9 mouse cellular contexts compared by ENCODE assay signal in the genomic region with DNA sequence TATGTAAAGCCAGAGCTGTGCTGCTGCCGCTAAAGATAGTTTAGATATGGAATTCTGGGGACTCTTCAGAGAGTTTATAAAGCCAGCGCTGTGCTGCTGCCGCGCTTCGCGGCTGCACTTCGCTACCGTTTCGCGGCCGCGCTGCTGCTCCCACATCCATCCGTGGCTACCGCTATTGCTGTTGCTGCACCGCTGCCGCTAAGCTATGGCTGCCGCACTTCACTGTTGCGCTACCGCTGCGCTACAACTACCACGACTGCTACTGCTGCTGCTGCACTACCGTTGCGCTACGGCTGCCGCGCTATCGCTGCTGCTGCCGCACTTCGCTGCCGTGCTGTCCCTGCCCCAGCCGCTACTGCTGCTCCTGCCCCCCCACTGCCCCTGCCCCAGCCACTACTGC. TPM values are rescaled to one million over a fixed set of nuclear protein-coding genes. Genes with fewer than 3 reads are reported as not detected.
DNase-seq lines count a peak whose midpoint lies in the region; ATAC-seq and TF ChIP-seq lines count a peak whose summit lies in the region.
"Had no signal": no experiment of that assay in that cellular context is flagged by ENCODE, and none has a peak within 500 bp of the region (broad histone marks: within the 10 kb centered on the region; RNA-seq: fewer than 3 reads in every experiment).

No protein-coding gene starts in this region.

- H3K27me3 ChIP-seq in lung, postnatal 0 days (replicated peaks; ENCODE audit: insufficient read depth, low read length) = peaks cover 17% of the 10 kb centered on the region; the same call in 1 of the 2 replicates
- H3K27me3 ChIP-seq in hindbrain, postnatal 0 days (ENCODE audit: insufficient read depth, low read length) = peaks cover 15% of the 10 kb centered on the region; the same call in 1 of the 2 replicates

- H3K9me3 ChIP-seq in lung, postnatal 0 days (ENCODE audit: low read length) = no peaks in the 10 kb centered on the region
- no peaks in the 10 kb centered on the region for H3K9me3 ChIP-seq in hindbrain, postnatal 0 days (ENCODE audit: low read length)

- TF ChIP-seq EP300 in lung, postnatal 0 days (IDR thresholded peaks at IDR 0.05) = no peak

- H3K9ac ChIP-seq in lung, postnatal 0 days (replicated peaks; ENCODE audit: low read depth) = no peak overlapping the region
- no peak overlapping the region for H3K9ac ChIP-seq in hindbrain, postnatal 0 days (replicated peaks; ENCODE audit: low read length)

- DNase-seq in CD4-positive, CD25-positive, alpha-beta regulatory T cell, adult 2 months (ENCODE audit: low read depth, low spot score) = peak; percentile 5
- peak; percentile 12 for DNase-seq in lung, postnatal 0 days (ENCODE audit: low spot score)
- DNase-seq in lung, postnatal 14 days = no peak
- DNase-seq in hindbrain, postnatal 0 days (ENCODE audit: low spot score) = peak; percentile 58
- peak; percentile 59 for DNase-seq in retina, embryonic 14.5 days (ENCODE audit: low spot score)
- DNase-seq in T-cell, adult 2 months (ENCODE audit: low spot score) = no peak
- no peak for DNase-seq in layer of hippocampus, adult 8-10 months (ENCODE audit: low spot score in 2 of 2)

- no peak for TF ChIP-seq CTCF in lung, postnatal 0 days (IDR thresholded peaks at IDR 0.05)
- TF ChIP-seq CTCF in hindbrain, postnatal 0 days (IDR thresholded peaks at IDR 0.05; ENCODE audit: low read depth) = no peak

- no peaks in the 10 kb centered on the region for H3K36me3 ChIP-seq in lung, postnatal 0 days (ENCODE audit: insufficient read depth, low read length)
- H3K36me3 ChIP-seq in hindbrain, postnatal 0 days (ENCODE audit: insufficient read depth, low read length) = no peaks in the 10 kb centered on the region

- no peak for ATAC-seq in CD4-positive, CD25-positive, alpha-beta regulatory T cell, adult 4 months
- no peak for ATAC-seq in lung, postnatal 0 days
- ATAC-seq in hindbrain, postnatal 0 days = peak; percentile 55; the same call in 1 of the 2 replicates

- H3K4me1 ChIP-seq in lung, postnatal 0 days (ENCODE audit: insufficient read depth, low read depth, low read length) = no peaks in the 10 kb centered on the region
- no peaks in the 10 kb centered on the region for H3K4me1 ChIP-seq in hindbrain, postnatal 0 days (ENCODE audit: insufficient read depth, low read length)

- 58% methylated on average over 31 of the region's 31 CpGs for WGBS in lung, postnatal 0 days
- 61% methylated on average over 31 of the region's 31 CpGs for WGBS in hindbrain, postnatal 0 days

- H3K4me3 ChIP-seq in lung, postnatal 0 days (ENCODE audit: low read depth, low read length) = no peak overlapping the region
- peak overlapping the region; percentile 0; the same call in 1 of the 2 replicates for H3K4me3 ChIP-seq in hindbrain, postnatal 0 days (ENCODE audit: low read length)
- H3K4me3 ChIP-seq: erythroblast, embryonic 14.5 days had no signal

- H3K4me2 ChIP-seq in lung, postnatal 0 days (replicated peaks; ENCODE audit: low read depth, low read length) = no peak overlapping the region
- no peak overlapping the region for H3K4me2 ChIP-seq in hindbrain, postnatal 0 days (ENCODE audit: low read depth, low read length)

- no peak overlapping the region for H3K27ac ChIP-seq in lung, postnatal 0 days (ENCODE audit: low read length)
- H3K27ac ChIP-seq in hindbrain, postnatal 0 days = no peak overlapping the region

RNA-seq across cellular contexts. Expression of a gene that starts 30.1 kb away (rescaled TPM):
- polyA plus RNA-seq in CD4-positive, CD25-positive, alpha-beta regulatory T cell, adult 4 months (2017; shearing (Covaris generic)) = under 1 TPM; 0.28 to 0.95 TPM
- polyA plus RNA-seq in lung, postnatal 0 days (2015; fragmentation: Nextera tagmentation; extraction: Ambion mirVana) = 0.88 and 1.1 TPM in 2 replicates
- 44.4 and 53.4 TPM in 2 replicates for total RNA-seq in hindbrain, postnatal 0 days (2014; rRNA removed)
- 28.3 and 29.6 TPM in 2 replicates for polyA plus RNA-seq in hindbrain, postnatal 0 days (2015; fragmentation: Nextera tagmentation; extraction: Ambion mirVana)
- total RNA-seq in layer of hippocampus, adult 8-10 months (2022) = 100 to 1,000 TPM; 449 to 518 (median 495) TPM
- polyA plus RNA-seq: erythroblast, embryonic 14.5 days had no signal

Comparison
In these comparisons a context has a peak if more than half of its experiments do, and no peak if none do; other contexts are left out.
1. DNase-seq: peak in CD4-positive, CD25-positive, alpha-beta regulatory T cell, adult 2 months (single experiment), lung, postnatal 0 days (single experiment), hindbrain, postnatal 0 days (single experiment) and retina, embryonic 14.5 days (single experiment); none in lung, postnatal 14 days (single experiment), T-cell, adult 2 months (single experiment) and layer of hippocampus, adult 8-10 months (0 of 2).
2. RNA of a gene that starts 30.1 kb away (polyA plus RNA-seq): 28.3 to 29.6 TPM in hindbrain, postnatal 0 days; 0.28 to 0.95 TPM in CD4-positive, CD25-positive, alpha-beta regulatory T cell, adult 4 months and 0.88 to 1.1 TPM in lung, postnatal 0 days; every median in the first group is over 10 times any median in the second.